Mouse (Mus musculus) intestine, postnatal 0 days (tissue): ENCODE results near the gene Slco4a1. TPM values are rescaled to one million over a fixed set of nuclear protein-coding genes. Genes with fewer than 3 reads are reported as not detected.
A peak's percentile ranks its signal among the peaks of the same experiment; 100 is the strongest.

ENCODE experiments used
- ATAC-seq: fragments of 200-750 bp; cut with Nextera tagmentation; 2 replicates; pipeline ENCODE4 v1.8.0; 2017; ENCODE audit warnings: mild to moderate bottlenecking, moderate TSS enrichment, moderate library complexity
- H3K27ac ChIP-seq: fragments of 300-500 bp; sonication (generic); 2 replicates; pipeline ENCODE4 v1.5.1; 2014; ENCODE audit warnings: mild to moderate bottlenecking, low read depth, low read length, moderate library complexity
- H3K27me3 ChIP-seq: fragments of 300-500 bp; sonication (generic); replicated peaks from 2 replicates; pipeline ENCODE4 v1.6.1; 2014; ENCODE audit warnings: low read length, mixed read lengths; ENCODE audit not compliant: control insufficient read depth, insufficient read depth
- H3K36me3 ChIP-seq: fragments of 300-500 bp; sonication (generic); 2 replicates; pipeline ENCODE4 v1.6.1; 2014; ENCODE audit warnings: mild to moderate bottlenecking, moderate library complexity; ENCODE audit not compliant: control insufficient read depth, insufficient read depth
- H3K4me1 ChIP-seq: fragments of 300-500 bp; sonication (generic); replicated peaks from 2 replicates; pipeline ENCODE4 v1.6.1; 2014; ENCODE audit warnings: antibody characterized with exemption, low read length, mixed read lengths; ENCODE audit not compliant: control insufficient read depth, insufficient read depth
- H3K4me2 ChIP-seq: fragments of 300-500 bp; sonication (generic); replicated peaks from 2 replicates; pipeline ENCODE4 v1.6.1; 2014; ENCODE audit warnings: low read depth, mild to moderate bottlenecking, moderate library complexity
- H3K4me3 ChIP-seq: fragments of 300-500 bp; sonication (generic); 2 replicates; pipeline ENCODE4 v1.5.1; 2014; ENCODE audit warnings: low read depth, low read length
- H3K9ac ChIP-seq: fragments of 300-500 bp; sonication (generic); 2 replicates; pipeline ENCODE4 v1.6.1; 2014; ENCODE audit warnings: mild to moderate bottlenecking, low read depth, low read length
- H3K9me3 ChIP-seq: fragments of 300-500 bp; sonication (generic); 2 replicates; pipeline ENCODE4 v1.6.1; 2016; ENCODE audit warnings: mixed run types; ENCODE audit not compliant: control insufficient read depth
- CTCF ChIP-seq: sonication (generic); IDR thresholded peaks from 2 replicates; pipeline ENCODE4 v1.5.1; 2016; ENCODE audit warnings: low read depth, mild to moderate bottlenecking, control low read depth, antibody characterized with exemption, moderate library complexity
- WGBS: fragments of 180-500 bp; shearing (Covaris S2); extraction: QIAGEN DNeasy Blood & Tissue Kit; methylation state at CpG from one replicate; pipeline ENCODE4 v1.1.7; 2014; 5-methylcytosine and 5-hydroxymethylcytosine counted together
- polyA plus RNA-seq: library from polyadenylated mRNA; unstranded; fragments of >200 nt; fragmentation: Nextera tagmentation; extraction: Ambion mirVana; gene quantifications from 2 replicates; pipeline ENCODE4 v1.2.1, GENCODE M21; 2015

Slco4a1 gene
- polyA plus RNA-seq, 1 experiment from 2014 or later, result 0.47 TPM

DNA sequence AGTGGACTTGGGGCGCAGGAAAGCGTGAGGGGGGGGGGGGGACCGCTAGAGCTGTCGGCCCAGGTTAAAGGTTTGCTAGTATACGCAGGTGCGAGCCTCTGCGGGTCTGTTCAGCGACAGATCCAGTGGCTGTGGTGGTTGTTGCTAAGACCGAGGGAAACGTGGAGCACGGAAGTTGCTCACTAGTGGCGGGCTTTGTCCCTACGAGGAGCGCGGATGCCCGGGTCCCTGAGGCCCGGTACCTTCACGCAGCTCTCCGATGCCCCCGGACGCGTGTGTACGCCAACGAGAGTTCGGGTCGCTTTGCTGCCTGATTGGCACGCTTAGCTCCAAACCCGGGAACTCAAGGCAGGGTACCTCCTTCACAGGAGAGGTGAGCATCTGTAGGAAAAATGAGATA, 660 bp downstream of the Slco4a1 start:
- no peak; the same call in 1 of the 2 replicates for ATAC-seq
- peak overlapping the region; percentile 79 for H3K4me2 ChIP-seq
- H3K9ac ChIP-seq, result no peak overlapping the region
- no peak for TF ChIP-seq CTCF
- H3K36me3 ChIP-seq, result no peaks in the 10 kb centered on the region
- H3K4me1 ChIP-seq, result peaks cover 3% of the 10 kb centered on the region; the same call in 1 of the 2 replicates
- H3K27me3 ChIP-seq, result peaks cover 15% of the 10 kb centered on the region
- H3K9me3 ChIP-seq, result no peaks in the 10 kb centered on the region
- WGBS, result 1% methylated on average over 28 of the region's 28 CpGs
- H3K27ac ChIP-seq, result no peak overlapping the region
- H3K4me3 ChIP-seq, result peak overlapping the region; percentile 45

- H3K9me3 ChIP-seq, result no peaks in the 10 kb centered on the region
- H3K4me3 ChIP-seq, result no peak overlapping the region
- no peak overlapping the region for H3K4me2 ChIP-seq
- H3K9ac ChIP-seq, result no peak overlapping the region
- TF ChIP-seq CTCF, result no peak
- H3K36me3 ChIP-seq, result no peaks in the 10 kb centered on the region
- peaks cover 3% of the 10 kb centered on the region; the same call in 1 of the 2 replicates for H3K4me1 ChIP-seq
- peaks cover 15% of the 10 kb centered on the region for H3K27me3 ChIP-seq
- ATAC-seq, result no peak
- WGBS, result 73% methylated on average over 2 of the region's 2 CpGs
- H3K27ac ChIP-seq, result no peak overlapping the region
Observed at GRCm38 (mm10) chr2:180457680-180458079, 1.6 kb downstream of the Slco4a1 start.

- WGBS, result 83% methylated on average over 4 of the region's 4 CpGs
Observed at GRCm38 (mm10) chr2:180459437-180459836, 3.4 kb downstream of the Slco4a1 start.

DNA sequence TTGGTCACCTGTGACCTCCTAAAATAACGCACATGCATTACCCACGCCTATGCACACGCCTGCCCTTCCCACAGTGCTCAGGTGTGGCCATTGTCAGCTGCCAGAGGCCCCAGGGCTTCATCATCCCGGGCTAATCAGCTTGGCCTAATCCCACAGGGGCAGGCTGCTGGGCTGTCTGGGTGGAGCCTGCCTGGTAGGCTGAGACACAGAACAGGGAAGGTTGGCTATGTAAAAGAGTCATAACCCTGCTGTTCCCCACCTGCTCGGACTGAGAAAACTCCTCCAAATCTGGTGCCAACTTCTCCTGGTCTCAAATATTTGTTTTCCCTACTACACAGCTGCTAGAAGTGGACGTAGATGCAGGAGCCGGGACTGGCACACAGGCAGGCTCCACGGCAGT, 4.8 kb downstream of the Slco4a1 start:
- peaks cover 12% of the 10 kb centered on the region for H3K27me3 ChIP-seq
- H3K4me3 ChIP-seq, result no peak overlapping the region
- H3K36me3 ChIP-seq, result no peaks in the 10 kb centered on the region
- TF ChIP-seq CTCF, result no peak
- no peak overlapping the region for H3K4me2 ChIP-seq
- H3K9ac ChIP-seq, result no peak overlapping the region
- H3K9me3 ChIP-seq, result no peaks in the 10 kb centered on the region
- WGBS, result 49% methylated on average over 8 of the region's 8 CpGs
- no peak overlapping the region for H3K27ac ChIP-seq
- no peak for ATAC-seq
- peaks cover 3% of the 10 kb centered on the region; the same call in 1 of the 2 replicates for H3K4me1 ChIP-seq

More at GRCm38 (mm10) chr2:180459437-180459836, 3.4 kb downstream of the Slco4a1 start:
- Histone ChIP-seq H3K27me3 (peaks cover 15% of the 10 kb centered on the region), H3K4me2 (no peak overlapping the region), H3K4me3 (no peak overlapping the region), H3K9ac (no peak overlapping the region), H3K36me3 (no peaks in the 10 kb centered on the region), H3K27ac (no peak overlapping the region), H3K9me3 (no peaks in the 10 kb centered on the region), H3K4me1 (peaks cover 3% of the 10 kb centered on the region; the same call in 1 of the 2 replicates)
- TF ChIP-seq CTCF, result no peak
- ATAC-seq, result no peak

DNA sequence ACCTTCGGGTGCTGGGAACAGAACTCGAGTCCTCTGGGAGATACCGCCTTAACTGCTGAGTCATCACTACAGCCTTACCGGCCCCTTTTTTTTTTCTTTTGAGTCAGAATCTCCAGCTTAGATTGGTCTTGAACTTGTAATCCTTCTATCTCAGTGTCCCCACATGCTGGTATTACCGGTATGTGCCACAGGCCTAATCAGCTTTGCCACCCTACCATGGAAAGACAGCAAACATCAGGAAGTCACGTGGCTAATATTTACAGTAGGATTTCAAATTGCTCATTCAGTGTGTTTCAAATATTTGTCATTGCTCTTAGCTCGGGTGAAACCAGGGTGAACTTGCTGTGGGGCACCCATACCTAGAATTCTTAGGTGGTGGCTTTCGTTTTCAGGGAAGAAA, 6.5 kb downstream of the Slco4a1 start:
- H3K36me3 ChIP-seq, result no peaks in the 10 kb centered on the region
- ATAC-seq, result no peak
- no peaks in the 10 kb centered on the region for H3K27me3 ChIP-seq
- H3K9ac ChIP-seq, result no peak overlapping the region
- H3K4me1 ChIP-seq, result no peaks in the 10 kb centered on the region; the same call in 1 of the 2 replicates
- TF ChIP-seq CTCF, result no peak
- no peak overlapping the region for H3K27ac ChIP-seq
- WGBS, result 58% methylated on average over 8 of the region's 8 CpGs
- H3K4me2 ChIP-seq, result no peak overlapping the region
- H3K4me3 ChIP-seq, result no peak overlapping the region
- no peaks in the 10 kb centered on the region for H3K9me3 ChIP-seq

DNA sequence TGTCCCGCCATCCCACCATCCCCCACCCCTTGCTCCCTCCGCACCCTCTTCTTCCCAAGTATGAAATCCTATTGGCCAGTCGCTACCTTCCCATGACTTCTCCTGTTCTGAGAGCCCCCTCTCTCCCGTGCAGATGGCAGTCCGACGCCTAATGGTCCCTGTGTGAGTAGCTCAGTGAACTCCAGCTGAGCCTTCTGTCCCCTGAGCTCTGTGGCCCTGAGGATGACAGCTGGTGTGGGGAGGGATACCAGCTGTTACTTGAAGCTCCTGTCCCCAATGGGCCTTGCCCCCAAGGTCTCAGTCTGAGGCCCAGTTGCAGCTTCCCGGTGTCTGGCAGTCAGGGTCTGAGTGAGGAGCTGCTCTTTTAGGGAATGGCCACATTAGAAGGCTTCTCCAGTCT, 10.5 kb downstream of the Slco4a1 start:
- no peak for TF ChIP-seq CTCF
- no peak overlapping the region for H3K4me2 ChIP-seq
- no peaks in the 10 kb centered on the region for H3K36me3 ChIP-seq
- no peak overlapping the region for H3K9ac ChIP-seq
- 80% methylated on average over 7 of the region's 7 CpGs for WGBS
- ATAC-seq, result no peak
- H3K9me3 ChIP-seq, result no peaks in the 10 kb centered on the region
- no peaks in the 10 kb centered on the region; the same call in 1 of the 2 replicates for H3K4me1 ChIP-seq
- H3K27me3 ChIP-seq, result no peaks in the 10 kb centered on the region
- no peak overlapping the region for H3K4me3 ChIP-seq
- H3K27ac ChIP-seq, result no peak overlapping the region

- no peak overlapping the region for H3K9ac ChIP-seq
- no peak overlapping the region for H3K4me3 ChIP-seq
- no peaks in the 10 kb centered on the region; the same call in 1 of the 2 replicates for H3K4me1 ChIP-seq
- no peaks in the 10 kb centered on the region for H3K9me3 ChIP-seq
- no peaks in the 10 kb centered on the region for H3K36me3 ChIP-seq
- no peak overlapping the region for H3K27ac ChIP-seq
- H3K27me3 ChIP-seq, result no peaks in the 10 kb centered on the region
- no peak for TF ChIP-seq CTCF
- no peak overlapping the region for H3K4me2 ChIP-seq
- no peak for ATAC-seq
- 92% methylated on average over 8 of the region's 8 CpGs for WGBS
Observed at GRCm38 (mm10) chr2:180468871-180469270, 12.8 kb downstream of the Slco4a1 start.
